Mouse (Mus musculus) retina, postnatal 7 days (tissue): Measurements from ENCODE around the gene Tpi1.

Experiments
- DNase-seq: peaks from one replicate; pipeline ENCODE4 v3.0.0-alpha.2; 2012; ENCODE audit warnings: low read depth, low spot score

Tpi1 gene

GRCm38 (mm10) chr6:124779222-124779983 is 34.7 kb downstream of the Tpi1 start, which contains the start of gene Lrrc23:
Gene Lrrc23 (minus strand): TSS chr6:124779727.
- no peak for DNase-seq

DNA sequence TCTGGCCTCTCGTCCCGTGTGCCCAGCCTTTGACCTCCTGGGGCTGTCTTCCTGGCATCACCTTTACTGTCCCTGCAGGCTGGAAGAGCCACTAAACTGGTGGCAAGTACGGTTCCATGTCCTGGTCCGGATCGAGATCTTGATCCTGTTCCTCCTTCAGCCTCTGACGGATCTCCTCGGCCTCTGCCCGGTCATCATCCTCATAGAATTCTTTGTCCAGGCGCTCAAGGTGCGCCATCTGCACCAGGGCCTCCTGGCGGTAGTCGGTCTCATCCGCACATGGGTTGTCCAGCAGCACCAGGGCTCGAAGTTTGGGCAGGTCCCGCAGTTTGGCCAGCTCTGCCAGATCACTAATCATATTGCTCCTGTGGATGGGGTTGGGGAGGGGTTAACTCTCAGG is 43.6 kb downstream of the Tpi1 start:
- no peak for DNase-seq

DNA sequence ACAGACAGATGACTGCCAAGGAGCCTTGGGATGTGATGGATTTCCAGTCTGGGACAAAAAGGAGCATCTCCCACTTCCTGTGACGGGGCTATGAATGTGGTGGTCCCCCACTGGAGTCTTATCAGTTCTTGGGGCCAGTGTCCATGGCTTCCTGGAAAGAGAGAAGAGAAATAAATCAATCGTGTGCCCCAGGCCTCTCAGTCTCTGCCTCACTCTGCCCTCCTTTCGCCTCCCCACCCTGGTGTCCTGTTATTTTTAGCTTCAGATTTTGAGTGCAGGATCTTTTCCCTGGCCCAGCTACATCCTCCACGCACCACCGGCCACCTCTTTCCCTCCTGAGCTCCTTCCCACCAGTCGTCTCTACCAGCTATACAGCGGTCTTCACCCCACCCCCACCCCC is 44.1 kb downstream of the Tpi1 start:
- DNase-seq = no peak

GRCm38 (mm10) chr6:124769101-124769765 is 44.9 kb downstream of the Tpi1 start, which contains the start of gene Eno2:
Gene Eno2 (minus strand): TSS chr6:124769673.
- DNase-seq = no peak

- DNase-seq = no peak
Measured at GRCm38 (mm10) chr6:124768704-124769044, 45.4 kb downstream of the Tpi1 start.

GRCm38 (mm10) chr6:124767920-124768703 is 46.0 kb downstream of the Tpi1 start:
- no peak for DNase-seq

GRCm38 (mm10) chr6:124767536-124767919 is 46.6 kb downstream of the Tpi1 start:
- DNase-seq = no peak

DNA sequence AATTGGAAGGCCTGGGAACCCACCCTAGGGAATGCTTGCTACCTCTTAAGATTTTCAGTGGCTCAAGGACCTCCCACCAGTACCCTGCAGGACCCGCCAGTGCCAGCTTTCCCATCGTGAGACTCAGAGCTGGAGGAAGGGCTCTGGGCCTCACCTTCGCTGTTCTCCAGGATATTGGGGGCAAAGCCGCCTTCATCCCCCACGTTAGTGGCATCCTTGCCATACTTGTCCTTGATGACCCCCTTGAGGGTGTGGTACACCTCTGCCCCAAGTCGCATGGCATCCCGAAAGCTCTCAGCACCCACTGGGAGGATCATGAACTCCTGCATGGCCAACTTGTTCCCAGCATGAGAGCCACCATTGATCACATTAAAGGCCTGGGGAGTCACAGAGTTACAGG is 48.1 kb downstream of the Tpi1 start:
- DNase-seq = no peak
